Mouse (Mus musculus): Measurements from ENCODE around the gene Mb. TPM values are rescaled to one million over a fixed set of nuclear protein-coding genes. Genes with fewer than 3 reads are reported as not detected.

Mb gene
- 0.26 and 0.37 TPM in 2 replicates for polyA plus RNA-seq (2015; fragmentation: Nextera tagmentation; extraction: Ambion mirVana)

DNA sequence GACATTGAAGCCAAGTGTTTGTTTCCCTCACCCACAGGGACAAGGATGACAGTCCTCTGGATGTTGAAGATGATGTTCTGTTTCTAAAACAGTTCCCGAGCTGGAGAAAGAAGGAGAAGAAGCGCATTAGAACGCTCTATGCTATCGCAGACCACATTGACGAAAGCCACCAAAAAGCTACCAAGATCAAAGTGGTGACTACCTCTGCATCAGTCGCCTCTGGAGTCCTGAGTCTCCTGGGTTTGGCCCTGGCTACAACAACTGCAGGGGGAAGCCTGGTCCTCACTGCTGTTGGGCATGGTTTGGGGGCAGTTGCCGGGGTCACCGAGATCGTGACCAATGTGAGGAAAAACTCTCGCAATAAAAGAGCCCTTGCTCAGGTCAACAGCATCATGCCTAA is at the start of gene Mb:
TSS of gene Mb (minus strand) at position 101 of the 400 bp plus-strand sequence.
- WGBS (ENCODE audit: insufficient replicate concordance), result 74% methylated on average over 10 of the region's 10 CpGs
- Histone ChIP-seq H3K36me3 (replicated peaks) (no peaks in the 10 kb centered on the region), H3K27ac (replicated peaks) (no peak within 1 kb of the TSS), H3K9ac (no peak within 1 kb of the TSS), H3K9me3 (replicated peaks) (no peaks in the 10 kb centered on the region), H3K4me3 (replicated peaks) (no peak within 1 kb of the TSS), H3K4me2 (no peak within 1 kb of the TSS), H3K27me3 (peaks cover 14% of the 10 kb centered on the region; the same call in 1 of the 2 replicates), H3K4me1 (replicated peaks) (peaks cover 17% of the 10 kb centered on the region)
- no peak for ATAC-seq (ENCODE audit: insufficient read depth)

GRCm38 (mm10) chr15:77099756-77100155 is 49.3 kb upstream of the Mb start:
- no peaks in the 10 kb centered on the region for H3K27me3 ChIP-seq
- 53% methylated on average over 3 of the region's 3 CpGs for WGBS (ENCODE audit: insufficient replicate concordance)
- H3K9me3 ChIP-seq (replicated peaks), result no peaks in the 10 kb centered on the region

GRCm38 (mm10) chr15:77097358-77097757 is 46.9 kb upstream of the Mb start:
- Histone ChIP-seq H3K9me3 (replicated peaks) (no peaks in the 10 kb centered on the region), H3K9ac (no peak overlapping the region), H3K27ac (replicated peaks) (no peak overlapping the region), H3K4me3 (replicated peaks) (no peak overlapping the region), H3K36me3 (replicated peaks) (peaks cover 10% of the 10 kb centered on the region), H3K4me2 (no peak overlapping the region), H3K4me1 (replicated peaks) (no peaks in the 10 kb centered on the region), H3K27me3 (no peaks in the 10 kb centered on the region)
- ATAC-seq (ENCODE audit: insufficient read depth), result no peak
- WGBS (ENCODE audit: insufficient replicate concordance), result 66% methylated on average over 6 of the region's 6 CpGs

More at GRCm38 (mm10) chr15:77099756-77100155, 49.3 kb upstream of the Mb start:
- Histone ChIP-seq H3K9ac (no peak overlapping the region), H3K4me3 (replicated peaks) (no peak overlapping the region), H3K36me3 (replicated peaks) (peaks cover 4% of the 10 kb centered on the region), H3K4me1 (replicated peaks) (0 out of 2 replicates have a peak, but pooled peaks cover 7% of the 10 kb centered on the region), H3K27ac (replicated peaks) (no peak overlapping the region), H3K4me2 (no peak overlapping the region)
- ATAC-seq (ENCODE audit: insufficient read depth), result no peak

DNA sequence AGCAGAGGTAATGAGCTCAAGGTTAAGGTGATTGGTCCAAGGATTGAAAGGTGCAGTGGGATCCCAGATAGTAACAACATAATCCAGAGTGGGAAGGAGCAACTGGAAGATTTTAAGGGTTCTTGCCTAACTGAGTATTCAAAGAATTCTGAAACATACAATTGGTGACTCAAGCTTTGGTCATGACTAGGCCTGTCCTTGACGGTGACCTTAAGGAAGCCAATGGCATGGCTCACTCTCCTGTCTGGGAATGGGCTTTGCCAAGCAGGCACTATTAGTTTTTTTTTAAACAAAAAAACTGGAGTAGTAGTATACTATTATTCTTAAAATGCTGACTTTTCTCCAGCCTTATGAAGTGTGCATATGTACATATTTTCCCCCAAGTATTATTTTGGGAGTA is 44.7 kb upstream of the Mb start:
- Histone ChIP-seq H3K27ac (replicated peaks) (no peak overlapping the region), H3K4me3 (replicated peaks) (no peak overlapping the region), H3K27me3 (no peaks in the 10 kb centered on the region), H3K4me1 (replicated peaks) (no peaks in the 10 kb centered on the region), H3K9me3 (replicated peaks) (no peaks in the 10 kb centered on the region), H3K4me2 (no peak overlapping the region), H3K36me3 (replicated peaks) (peaks cover 19% of the 10 kb centered on the region; the same call in 1 of the 2 replicates), H3K9ac (no peak overlapping the region)
- ATAC-seq (ENCODE audit: insufficient read depth), result no peak
- WGBS (ENCODE audit: insufficient replicate concordance), result 76% methylated on average over 1 of the region's 1 CpGs

DNA sequence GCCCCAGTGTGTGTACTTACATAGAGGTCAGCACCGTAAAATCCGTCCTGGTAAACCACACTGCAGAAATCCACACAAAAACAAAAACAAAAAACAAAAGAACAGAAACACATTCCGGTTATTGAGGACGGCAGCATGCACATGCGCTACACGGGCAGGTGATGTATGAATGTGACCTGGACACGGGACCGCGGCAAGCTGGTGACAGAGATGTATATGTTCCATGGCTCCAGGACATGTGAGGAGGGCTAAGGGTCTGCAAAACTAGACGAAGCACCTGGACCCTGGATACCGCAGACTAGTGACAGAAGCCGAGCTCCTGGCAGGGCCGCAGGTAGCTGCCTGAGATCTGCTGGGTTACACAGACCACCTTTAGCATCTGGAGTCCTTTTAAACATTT is 44.0 kb upstream of the Mb start:
- H3K9ac ChIP-seq, result no peak overlapping the region
- no peaks in the 10 kb centered on the region for H3K9me3 ChIP-seq (replicated peaks)
- no peak overlapping the region for H3K4me2 ChIP-seq
- H3K27me3 ChIP-seq, result no peaks in the 10 kb centered on the region
- WGBS (ENCODE audit: insufficient replicate concordance), result 75% methylated on average over 13 of the region's 13 CpGs
- ATAC-seq (ENCODE audit: insufficient read depth), result no peak
- H3K4me1 ChIP-seq (replicated peaks), result no peaks in the 10 kb centered on the region
- H3K36me3 ChIP-seq (replicated peaks), result peaks cover 19% of the 10 kb centered on the region; the same call in 1 of the 2 replicates
- no peak overlapping the region for H3K4me3 ChIP-seq (replicated peaks)
- H3K27ac ChIP-seq (replicated peaks), result no peak overlapping the region

GRCm38 (mm10) chr15:77091394-77091793 is 40.9 kb upstream of the Mb start:
- Histone ChIP-seq H3K27me3 (no peaks in the 10 kb centered on the region), H3K36me3 (replicated peaks) (peaks cover 15% of the 10 kb centered on the region; the same call in 1 of the 2 replicates), H3K27ac (replicated peaks) (no peak overlapping the region), H3K9me3 (replicated peaks) (no peaks in the 10 kb centered on the region), H3K4me2 (no peak overlapping the region), H3K4me3 (replicated peaks) (no peak overlapping the region), H3K4me1 (replicated peaks) (no peaks in the 10 kb centered on the region), H3K9ac (no peak overlapping the region)
- WGBS (ENCODE audit: insufficient replicate concordance), result 59% methylated on average over 4 of the region's 4 CpGs
- no peak for ATAC-seq (ENCODE audit: insufficient read depth)

- peaks cover 15% of the 10 kb centered on the region; the same call in 1 of the 2 replicates for H3K36me3 ChIP-seq (replicated peaks)
- H3K4me3 ChIP-seq (replicated peaks), result no peak overlapping the region
- no peak overlapping the region for H3K27ac ChIP-seq (replicated peaks)
- H3K27me3 ChIP-seq, result no peaks in the 10 kb centered on the region
- no peak for ATAC-seq (ENCODE audit: insufficient read depth)
- no peak overlapping the region for H3K4me2 ChIP-seq
- H3K9ac ChIP-seq, result no peak overlapping the region
- no peaks in the 10 kb centered on the region for H3K9me3 ChIP-seq (replicated peaks)
- 63% methylated on average over 5 of the region's 5 CpGs for WGBS (ENCODE audit: insufficient replicate concordance)
- no peaks in the 10 kb centered on the region for H3K4me1 ChIP-seq (replicated peaks)
Measured at GRCm38 (mm10) chr15:77090531-77090930, 40.1 kb upstream of the Mb start.

- WGBS (ENCODE audit: insufficient replicate concordance), result 69% methylated on average over 11 of the region's 11 CpGs
- no peak for ATAC-seq (ENCODE audit: insufficient read depth)
- Histone ChIP-seq H3K9ac (no peak overlapping the region), H3K4me3 (replicated peaks) (no peak overlapping the region), H3K36me3 (replicated peaks) (peaks cover 15% of the 10 kb centered on the region; the same call in 1 of the 2 replicates), H3K27ac (replicated peaks) (no peak overlapping the region), H3K27me3 (no peaks in the 10 kb centered on the region), H3K9me3 (replicated peaks) (no peaks in the 10 kb centered on the region), H3K4me1 (replicated peaks) (no peaks in the 10 kb centered on the region), H3K4me2 (no peak overlapping the region)
Measured at GRCm38 (mm10) chr15:77089249-77089648, 38.8 kb upstream of the Mb start.

- no peak for ATAC-seq (ENCODE audit: insufficient read depth)
- Histone ChIP-seq H3K4me3 (replicated peaks) (no peak overlapping the region), H3K9ac (no peak overlapping the region), H3K9me3 (replicated peaks) (no peaks in the 10 kb centered on the region), H3K27ac (replicated peaks) (no peak overlapping the region), H3K36me3 (replicated peaks) (peaks cover 8% of the 10 kb centered on the region; the same call in 1 of the 2 replicates), H3K4me2 (no peak overlapping the region), H3K4me1 (replicated peaks) (no peaks in the 10 kb centered on the region), H3K27me3 (no peaks in the 10 kb centered on the region)
- 79% methylated on average over 1 of the region's 1 CpGs for WGBS (ENCODE audit: insufficient replicate concordance)
Measured at GRCm38 (mm10) chr15:77086488-77086887, 36.0 kb upstream of the Mb start.

DNA sequence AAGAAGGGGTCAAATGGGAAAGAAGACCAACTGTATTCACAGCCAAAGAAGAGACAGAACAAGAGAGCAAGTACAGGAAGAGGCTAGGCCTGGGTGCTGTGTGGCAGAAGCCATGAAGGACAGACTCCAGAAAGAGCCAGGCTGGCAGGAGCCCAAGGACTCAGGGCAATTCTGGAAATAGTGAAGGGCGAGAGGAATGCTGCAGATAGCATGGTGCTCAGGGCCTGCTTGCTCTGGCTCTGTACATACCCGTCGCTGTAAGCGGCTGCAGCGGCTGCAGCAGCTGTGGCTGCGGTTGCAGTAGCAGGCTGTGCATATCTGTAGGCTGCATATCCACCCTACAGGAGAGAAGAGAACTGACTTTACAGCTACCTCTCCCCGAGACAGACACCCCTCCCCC is 35.3 kb upstream of the Mb start:
- Histone ChIP-seq H3K4me1 (replicated peaks) (no peaks in the 10 kb centered on the region), H3K4me3 (replicated peaks) (no peak overlapping the region), H3K36me3 (replicated peaks) (0 out of 2 replicates have a peak, but pooled peaks cover 3% of the 10 kb centered on the region), H3K27me3 (no peaks in the 10 kb centered on the region), H3K9ac (no peak overlapping the region), H3K4me2 (no peak overlapping the region), H3K9me3 (replicated peaks) (no peaks in the 10 kb centered on the region), H3K27ac (replicated peaks) (no peak overlapping the region)
- WGBS (ENCODE audit: insufficient replicate concordance), result 69% methylated on average over 7 of the region's 7 CpGs
- ATAC-seq (ENCODE audit: insufficient read depth), result no peak

DNA sequence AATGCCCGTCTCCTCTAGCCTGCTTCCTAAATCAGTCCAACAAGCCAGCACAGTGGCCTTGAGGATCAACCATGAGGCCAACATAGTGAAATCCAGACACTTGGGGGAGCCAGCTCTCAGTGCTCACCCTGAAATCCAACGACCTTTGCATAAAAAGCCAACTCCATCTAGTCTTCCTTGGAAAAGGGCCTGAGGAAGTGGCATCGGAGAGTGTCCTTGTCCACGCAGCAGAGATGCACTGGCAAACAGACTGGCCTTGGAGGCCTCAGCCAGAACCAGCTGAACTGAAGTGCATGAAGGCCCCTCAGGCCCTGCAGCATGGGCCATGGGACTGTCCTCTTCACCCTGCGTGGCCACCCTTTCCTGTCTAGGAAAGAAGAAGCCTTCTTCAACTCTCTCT is 31.0 kb upstream of the Mb start:
- ATAC-seq (ENCODE audit: insufficient read depth), result no peak
- no peaks in the 10 kb centered on the region for H3K9me3 ChIP-seq (replicated peaks)
- no peak overlapping the region for H3K4me2 ChIP-seq
- WGBS (ENCODE audit: insufficient replicate concordance), result 68% methylated on average over 5 of the region's 5 CpGs
- H3K9ac ChIP-seq, result no peak overlapping the region
- no peaks in the 10 kb centered on the region for H3K36me3 ChIP-seq (replicated peaks)
- H3K4me3 ChIP-seq (replicated peaks), result no peak overlapping the region
- H3K4me1 ChIP-seq (replicated peaks), result no peaks in the 10 kb centered on the region; the same call in 1 of the 2 replicates
- H3K27ac ChIP-seq (replicated peaks), result no peak overlapping the region
- no peaks in the 10 kb centered on the region for H3K27me3 ChIP-seq

- Histone ChIP-seq H3K27ac (replicated peaks) (no peak overlapping the region), H3K27me3 (no peaks in the 10 kb centered on the region), H3K9me3 (replicated peaks) (no peaks in the 10 kb centered on the region), H3K4me3 (replicated peaks) (no peak overlapping the region), H3K4me2 (no peak overlapping the region), H3K36me3 (replicated peaks) (no peaks in the 10 kb centered on the region), H3K9ac (no peak overlapping the region), H3K4me1 (replicated peaks) (no peaks in the 10 kb centered on the region; the same call in 1 of the 2 replicates)
- 68% methylated on average over 14 of the region's 14 CpGs for WGBS (ENCODE audit: insufficient replicate concordance)
- ATAC-seq (ENCODE audit: insufficient read depth), result no peak
Measured at GRCm38 (mm10) chr15:77080684-77081254, 30.3 kb upstream of the Mb start.
